In genomic region chr4:133494432-133494831, GRCm38 (mm10) we compare ENCODE assay signal across 8 mouse cellular contexts. TPM values are rescaled to one million over a fixed set of nuclear protein-coding genes. Genes with fewer than 3 reads are reported as not detected.
DNase-seq lines count a peak whose midpoint lies in the region; ATAC-seq and TF ChIP-seq lines count a peak whose summit lies in the region.

No protein-coding gene starts in this region.

- peak; percentile 88 for DNase-seq in R1 (ENCODE audit: low read depth, low spot score)
- DNase-seq in cerebellum, postnatal 25 days = peak; percentile 91 to 95
- peak; percentile 92 for DNase-seq in gastrocnemius, adult 2 months
- DNase-seq in layer of hippocampus, postnatal 36 days = peak; percentile 74 to 85
- peak; percentile 96 for DNase-seq in lung, postnatal 36 days
- peak; percentile 62 for DNase-seq in retina, adult 2 months (ENCODE audit: low read depth, low spot score)
- DNase-seq in thymus, postnatal 25 days = peak; percentile 89

- WGBS in hindbrain, embryonic 16.5 days = under 1% methylated on average over 12 of the region's 12 CpGs

- peaks cover 27% of the 10 kb centered on the region for H3K27me3 ChIP-seq in hindbrain, embryonic 16.5 days (replicated peaks; ENCODE audit: control insufficient read depth, insufficient read depth, low read length)

- peak overlapping the region; percentile 28; the same call in 1 of the 2 replicates for H3K9ac ChIP-seq in hindbrain, embryonic 16.5 days (ENCODE audit: low read depth, low read length)

- peak overlapping the region; percentile 75 for H3K4me3 ChIP-seq in gastrocnemius, adult 2 months
- H3K4me3 ChIP-seq in hindbrain, embryonic 16.5 days (ENCODE audit: low read length) = peak overlapping the region; percentile 30

- no peaks in the 10 kb centered on the region for H3K9me3 ChIP-seq in hindbrain, embryonic 16.5 days (ENCODE audit: control insufficient read depth, low read length)

- H3K4me2 ChIP-seq in hindbrain, embryonic 16.5 days (ENCODE audit: low read length) = peak overlapping the region; percentile 57

- peaks cover 2% of the 10 kb centered on the region; the same call in 1 of the 2 replicates for H3K36me3 ChIP-seq in hindbrain, embryonic 16.5 days (ENCODE audit: control insufficient read depth, insufficient read depth, low read length)

- peak; percentile 21; the same call in 1 of the 2 replicates for ATAC-seq in hindbrain, embryonic 16.5 days

- intact Hi-C loops in gastrocnemius, adult 2 months (cut with DNase I) = loop anchor here (1.0 to 5.0 kb wide), 2 partner anchors 15 to 72 kb away; no protein-coding TSS in a partner anchor

- peak overlapping the region; percentile 75 for H3K27ac ChIP-seq in gastrocnemius, adult 2 months
- no peak overlapping the region for H3K27ac ChIP-seq in hindbrain, embryonic 16.5 days (ENCODE audit: low read depth, low read length)

- no peak; the same call in 1 of the 2 replicates for TF ChIP-seq CTCF in gastrocnemius, adult 2 months (IDR thresholded peaks at IDR 0.05)

- H3K4me1 ChIP-seq in hindbrain, embryonic 16.5 days (ENCODE audit: control insufficient read depth, insufficient read depth, low read depth, low read length) = peaks cover 19% of the 10 kb centered on the region

RNA-seq across cellular contexts. Expression of gene Trnp1, which starts 3.9 kb away (rescaled TPM):
- under 1 TPM; 0.36 to 0.61 TPM for total RNA-seq in gastrocnemius, adult 2 months (2021)
- polyA plus RNA-seq in hindbrain, embryonic 16.5 days (2015; fragmentation: Nextera tagmentation; extraction: Ambion mirVana) = 5.8 and 12.1 TPM in 2 replicates
- total RNA-seq in layer of hippocampus, postnatal 36 days (2021) = 100 to 1,000 TPM; 168 to 190 TPM

RNA-seq across cellular contexts. Expression of gene Tent5b, which starts 14.5 kb away (rescaled TPM):
- 1 to 10 TPM; 1.1 TPM for total RNA-seq in gastrocnemius, adult 2 months (2021)
- 0.32 and 0.36 TPM in 2 replicates for polyA plus RNA-seq in hindbrain, embryonic 16.5 days (2015; fragmentation: Nextera tagmentation; extraction: Ambion mirVana)
- total RNA-seq in layer of hippocampus, postnatal 36 days (2021) = not detected

RNA-seq across cellular contexts. Expression of gene Kdf1, which starts 24.3 kb away (rescaled TPM):
- total RNA-seq in gastrocnemius, adult 2 months (2021) = not detected
- polyA plus RNA-seq in hindbrain, embryonic 16.5 days (2015; fragmentation: Nextera tagmentation; extraction: Ambion mirVana) = 0.39 and 0.50 TPM in 2 replicates
- under 1 TPM; 0.20 to 0.35 TPM for total RNA-seq in layer of hippocampus, postnatal 36 days (2021)

RNA-seq across cellular contexts. Expression of gene Nudc, which starts 51.4 kb away (rescaled TPM):
- 10 to 100 TPM; 45.6 to 53.5 TPM for total RNA-seq in gastrocnemius, adult 2 months (2021)
- 246 and 265 TPM in 2 replicates for polyA plus RNA-seq in hindbrain, embryonic 16.5 days (2015; fragmentation: Nextera tagmentation; extraction: Ambion mirVana)
- 100 to 1,000 TPM; 122 to 123 TPM for total RNA-seq in layer of hippocampus, postnatal 36 days (2021)

RNA-seq across cellular contexts. Expression of gene Nr0b2, which starts 58.7 kb away (rescaled TPM):
- total RNA-seq in gastrocnemius, adult 2 months (2021) = not detected
- polyA plus RNA-seq in hindbrain, embryonic 16.5 days (2015; fragmentation: Nextera tagmentation; extraction: Ambion mirVana) = 0.36 TPM in 1 of 2 replicates, not detected in the other
- not detected for total RNA-seq in layer of hippocampus, postnatal 36 days (2021)

Comparison
In these comparisons a context has a peak if more than half of its experiments do, and no peak if none do; other contexts are left out.
1. RNA of gene Trnp1, which starts 3.9 kb away (total RNA-seq): 168 to 190 TPM in layer of hippocampus, postnatal 36 days; 0.36 to 0.61 TPM in gastrocnemius, adult 2 months; every median in the first group is over 100 times any median in the second.
2. Peak in every context shown above with its lines, with median percentiles within 50 percentile points of each other: DNase-seq.